ENCODE assay signal across 8 mouse cellular contexts in genomic region chr13:55414743-55415380, GRCm38 (mm10). TPM values are rescaled to one million over a fixed set of nuclear protein-coding genes. Genes with fewer than 3 reads are reported as not detected.
DNase-seq lines count a peak whose midpoint lies in the region; ATAC-seq and TF ChIP-seq lines count a peak whose summit lies in the region.

Pfn3 (minus strand) TSS chr13:55415232.

- TF ChIP-seq CTCF in lung, embryonic 14.5 days (IDR thresholded peaks at IDR 0.05; ENCODE audit: low read depth) = no peak
- no peak for TF ChIP-seq CTCF in lung, adult 2 months (IDR thresholded peaks at IDR 0.05; ENCODE audit: insufficient read depth, low read length)
- no peak for TF ChIP-seq CTCF in stomach, postnatal 0 days (IDR thresholded peaks at IDR 0.05; ENCODE audit: low read depth)

- no peaks in the 10 kb centered on the region for H3K4me1 ChIP-seq in lung, embryonic 14.5 days (ENCODE audit: insufficient read depth)
- H3K4me1 ChIP-seq in lung, adult 2 months (ENCODE audit: control insufficient read depth, insufficient read depth, low read length) = peaks cover 2% of the 10 kb centered on the region; the same call in 1 of the 2 replicates
- H3K4me1 ChIP-seq in forebrain, embryonic 16.5 days (replicated peaks; ENCODE audit: control insufficient read depth, insufficient read depth, low read length) = peaks cover 6% of the 10 kb centered on the region; the same call in 1 of the 2 replicates
- peaks cover 6% of the 10 kb centered on the region for H3K4me1 ChIP-seq in intestine, embryonic 15.5 days (replicated peaks)
- peaks cover 4% of the 10 kb centered on the region; the same call in 1 of the 2 replicates for H3K4me1 ChIP-seq in midbrain, embryonic 11.5 days (ENCODE audit: control insufficient read depth, insufficient read depth, low read length)
- no peaks in the 10 kb centered on the region for H3K4me1 ChIP-seq in stomach, postnatal 0 days (replicated peaks; ENCODE audit: control insufficient read depth, insufficient read depth)

- no peaks in the 10 kb centered on the region for H3K36me3 ChIP-seq in lung, embryonic 14.5 days (ENCODE audit: insufficient read depth)
- H3K36me3 ChIP-seq in forebrain, embryonic 16.5 days (ENCODE audit: control insufficient read depth, insufficient read depth) = no peaks in the 10 kb centered on the region
- H3K36me3 ChIP-seq in intestine, embryonic 15.5 days = no peaks in the 10 kb centered on the region
- no peaks in the 10 kb centered on the region for H3K36me3 ChIP-seq in midbrain, embryonic 11.5 days (ENCODE audit: control insufficient read depth, insufficient read depth, low read length)
- H3K36me3 ChIP-seq in stomach, postnatal 0 days (ENCODE audit: control insufficient read depth, insufficient read depth, low read length) = no peaks in the 10 kb centered on the region

- H3K9ac ChIP-seq in lung, embryonic 14.5 days = peak within 1 kb of the TSS; percentile 47
- H3K9ac ChIP-seq in forebrain, embryonic 16.5 days (replicated peaks; ENCODE audit: low read depth, low read length) = peak within 1 kb of the TSS; percentile 55
- peak within 1 kb of the TSS; percentile 41 for H3K9ac ChIP-seq in intestine, embryonic 15.5 days
- H3K9ac ChIP-seq in midbrain, embryonic 11.5 days (ENCODE audit: low read length) = peak within 1 kb of the TSS; percentile 48; the same call in 1 of the 2 replicates
- 0 out of 2 replicates have a peak within 1 kb of the TSS, but pooled peaks have one; percentile 27 for H3K9ac ChIP-seq in stomach, postnatal 0 days (ENCODE audit: low read length)

- H3K27ac ChIP-seq in lung, embryonic 14.5 days (ENCODE audit: low read depth) = no peak within 1 kb of the TSS
- no peak within 1 kb of the TSS for H3K27ac ChIP-seq in forebrain, embryonic 16.5 days (ENCODE audit: low read length)
- H3K27ac ChIP-seq in intestine, embryonic 15.5 days = no peak within 1 kb of the TSS
- no peak within 1 kb of the TSS for H3K27ac ChIP-seq in midbrain, embryonic 11.5 days (ENCODE audit: low read depth, low read length)
- no peak within 1 kb of the TSS for H3K27ac ChIP-seq in stomach, postnatal 0 days (replicated peaks)

- no peak for TF ChIP-seq EP300 in stomach, postnatal 0 days (optimal IDR thresholded peaks at IDR 0.05)

- intact Hi-C loops in left cerebral cortex, postnatal 10 days (cut with DNase I) = no loop called here

- H3K27me3 ChIP-seq in lung, embryonic 14.5 days (ENCODE audit: insufficient read depth, low read length) = peaks cover 24% of the 10 kb centered on the region
- H3K27me3 ChIP-seq in forebrain, embryonic 16.5 days (replicated peaks; ENCODE audit: control insufficient read depth, insufficient read depth, low read length) = peaks cover 10% of the 10 kb centered on the region
- H3K27me3 ChIP-seq in intestine, embryonic 15.5 days (replicated peaks) = peaks cover 29% of the 10 kb centered on the region
- H3K27me3 ChIP-seq in midbrain, embryonic 11.5 days (ENCODE audit: control insufficient read depth, insufficient read depth, low read length) = peaks cover 30% of the 10 kb centered on the region
- H3K27me3 ChIP-seq in stomach, postnatal 0 days (ENCODE audit: control insufficient read depth, insufficient read depth, low read length) = no peaks in the 10 kb centered on the region; the same call in 1 of the 2 replicates

- TF ChIP-seq POLR2A in lung, adult 2 months (IDR thresholded peaks at IDR 0.05; ENCODE audit: borderline replicate concordance, extremely low read depth, low read depth, low read length) = no peak

- 6% methylated on average over 41 of the region's 41 CpGs for WGBS in lung, embryonic 14.5 days
- WGBS in lung, adult 2 months = 20% methylated on average over 41 of the region's 41 CpGs
- WGBS in forebrain, embryonic 16.5 days = 7% methylated on average over 41 of the region's 41 CpGs
- 8% methylated on average over 41 of the region's 41 CpGs for WGBS in intestine, embryonic 15.5 days
- 8% methylated on average over 41 of the region's 41 CpGs for WGBS in midbrain, embryonic 11.5 days
- 9% methylated on average over 41 of the region's 41 CpGs for whole genome bisulfite sequencing in stomach, postnatal 0 days

- no peaks in the 10 kb centered on the region for H3K9me3 ChIP-seq in lung, embryonic 14.5 days (ENCODE audit: low read depth, low read length)
- no peaks in the 10 kb centered on the region for H3K9me3 ChIP-seq in forebrain, embryonic 16.5 days (ENCODE audit: control insufficient read depth, low read length)
- no peaks in the 10 kb centered on the region for H3K9me3 ChIP-seq in intestine, embryonic 15.5 days
- no peaks in the 10 kb centered on the region for H3K9me3 ChIP-seq in midbrain, embryonic 11.5 days (ENCODE audit: control insufficient read depth, low read length)
- no peaks in the 10 kb centered on the region for H3K9me3 ChIP-seq in stomach, postnatal 0 days (ENCODE audit: control insufficient read depth, low read length)

- peak within 1 kb of the TSS; percentile 65 for H3K4me2 ChIP-seq in lung, embryonic 14.5 days
- peak within 1 kb of the TSS; percentile 52 for H3K4me2 ChIP-seq in forebrain, embryonic 16.5 days (ENCODE audit: low read length)
- H3K4me2 ChIP-seq in intestine, embryonic 15.5 days (replicated peaks) = peak within 1 kb of the TSS; percentile 73
- peak within 1 kb of the TSS; percentile 60 for H3K4me2 ChIP-seq in midbrain, embryonic 11.5 days
- peak within 1 kb of the TSS; percentile 29 for H3K4me2 ChIP-seq in stomach, postnatal 0 days (replicated peaks; ENCODE audit: low read depth)

- peak; percentile 93 for DNase-seq in lung, embryonic 14.5 days
- DNase-seq in lung, adult 2 months = no peak
- DNase-seq in left cerebral cortex, postnatal 10 days (ENCODE audit: extremely low spot score in 1 of 2, low spot score in 2 of 2) = peak; percentile 74 to 85
- peak; percentile 90 for DNase-seq in midbrain, embryonic 11.5 days (ENCODE audit: low spot score, missing footprints)
- peak; percentile 81 for DNase-seq in stomach, postnatal 0 days (ENCODE audit: low spot score)

- peak; percentile 72 for ATAC-seq in lung, embryonic 14.5 days (ENCODE audit: insufficient read depth)
- peak; percentile 67 for ATAC-seq in forebrain, embryonic 16.5 days
- ATAC-seq in intestine, embryonic 15.5 days = peak; percentile 73
- peak; percentile 27; the same call in 1 of the 2 replicates for ATAC-seq in midbrain, embryonic 11.5 days (ENCODE audit: low FRiP score)
- peak; percentile 54 for ATAC-seq in stomach, postnatal 0 days (ENCODE audit: low FRiP score, low TSS enrichment)
- no peak for ATAC-seq in megakaryocyte progenitor cell, adult 5-6 weeks (replicated peaks; ENCODE audit: poor library complexity)

- peak within 1 kb of the TSS; percentile 35 for H3K4me3 ChIP-seq in lung, embryonic 14.5 days (ENCODE audit: low read depth, low read length)
- no peak within 1 kb of the TSS for H3K4me3 ChIP-seq in lung, adult 2 months (replicated peaks; ENCODE audit: extremely low read depth, low read depth, low read length)
- peak within 1 kb of the TSS; percentile 38 for H3K4me3 ChIP-seq in forebrain, embryonic 16.5 days (replicated peaks; ENCODE audit: low read length)
- peak within 1 kb of the TSS; percentile 26 for H3K4me3 ChIP-seq in intestine, embryonic 15.5 days (replicated peaks)
- peak within 1 kb of the TSS; percentile 29 for H3K4me3 ChIP-seq in midbrain, embryonic 11.5 days (ENCODE audit: low read depth, low read length)
- peak within 1 kb of the TSS; percentile 22 for H3K4me3 ChIP-seq in stomach, postnatal 0 days (ENCODE audit: low read depth, low read length)

RNA-seq across cellular contexts. Expression of gene Pfn3, which starts in this region (rescaled TPM):
- not detected in 2 replicates for polyA plus RNA-seq in lung, embryonic 14.5 days (2014; fragmentation: Nextera tagmentation; extraction: Ambion mirVana)
- polyA plus RNA-seq in lung, adult 2 months (2012; rRNA removed) = not detected in 2 replicates
- 0.43 and 0.84 TPM in 2 replicates for polyA plus RNA-seq in forebrain, embryonic 16.5 days (2015; fragmentation: Nextera tagmentation; extraction: Ambion mirVana)
- polyA plus RNA-seq in intestine, embryonic 15.5 days (2015; fragmentation: Nextera tagmentation; extraction: Ambion mirVana) = not detected in 2 replicates
- under 1 TPM; 0.71 to 0.73 TPM for total RNA-seq in left cerebral cortex, postnatal 10 days (2021)
- not detected in 2 replicates for polyA plus RNA-seq in midbrain, embryonic 11.5 days (2014; fragmentation: Nextera tagmentation; extraction: Ambion mirVana)
- not detected in 2 replicates for polyA plus RNA-seq in stomach, postnatal 0 days (2015; fragmentation: Nextera tagmentation; extraction: Ambion mirVana)
- not detected in 2 replicates for total RNA-seq in megakaryocyte progenitor cell, adult 5-6 weeks (2015)
- not detected in 2 replicates for total RNA-seq in megakaryocyte progenitor cell, adult 5-6 weeks (2017)

Comparison
In these comparisons a context has a peak if more than half of its experiments do, and no peak if none do; other contexts are left out.
1. Peak in DNase-seq, ATAC-seq, H3K4me3 ChIP-seq, H3K9ac ChIP-seq and H3K4me2 ChIP-seq in lung, embryonic 14.5 days; RNA of the gene not detected or under 1 TPM.
2. Peak in ATAC-seq, H3K4me3 ChIP-seq, H3K9ac ChIP-seq and H3K4me2 ChIP-seq in forebrain, embryonic 16.5 days; RNA of the gene not detected or under 1 TPM.
3. Peak in ATAC-seq, H3K4me3 ChIP-seq, H3K9ac ChIP-seq and H3K4me2 ChIP-seq in intestine, embryonic 15.5 days; RNA of the gene not detected or under 1 TPM.
4. Peak in DNase-seq in left cerebral cortex, postnatal 10 days; RNA of the gene not detected or under 1 TPM.
5. Peak in DNase-seq, ATAC-seq, H3K4me3 ChIP-seq, H3K9ac ChIP-seq and H3K4me2 ChIP-seq in midbrain, embryonic 11.5 days; RNA of the gene not detected or under 1 TPM.
6. Peak in DNase-seq, ATAC-seq, H3K4me3 ChIP-seq, H3K9ac ChIP-seq and H3K4me2 ChIP-seq in stomach, postnatal 0 days; RNA of the gene not detected or under 1 TPM.